Mouse (Mus musculus) neutrophil, adult 65 days (primary cell): ENCODE measurements around the gene Ngdn. TPM values are rescaled to one million over a fixed set of nuclear protein-coding genes. Genes with fewer than 3 reads are reported as not detected.

Experiments
- total RNA-seq: library from RNA; stranded (reverse); gene quantifications from 2 replicates; pipeline ENCODE4 v1.2.4, GENCODE M21; 2023

Gene Ngdn
- 56.7 and 62.3 TPM in 2 replicates for total RNA-seq

GRCm38 (mm10) chr14:55014991-55015766, at the start of gene Ngdn:
Ngdn (plus strand) TSS chr14:55015454.

DNA sequence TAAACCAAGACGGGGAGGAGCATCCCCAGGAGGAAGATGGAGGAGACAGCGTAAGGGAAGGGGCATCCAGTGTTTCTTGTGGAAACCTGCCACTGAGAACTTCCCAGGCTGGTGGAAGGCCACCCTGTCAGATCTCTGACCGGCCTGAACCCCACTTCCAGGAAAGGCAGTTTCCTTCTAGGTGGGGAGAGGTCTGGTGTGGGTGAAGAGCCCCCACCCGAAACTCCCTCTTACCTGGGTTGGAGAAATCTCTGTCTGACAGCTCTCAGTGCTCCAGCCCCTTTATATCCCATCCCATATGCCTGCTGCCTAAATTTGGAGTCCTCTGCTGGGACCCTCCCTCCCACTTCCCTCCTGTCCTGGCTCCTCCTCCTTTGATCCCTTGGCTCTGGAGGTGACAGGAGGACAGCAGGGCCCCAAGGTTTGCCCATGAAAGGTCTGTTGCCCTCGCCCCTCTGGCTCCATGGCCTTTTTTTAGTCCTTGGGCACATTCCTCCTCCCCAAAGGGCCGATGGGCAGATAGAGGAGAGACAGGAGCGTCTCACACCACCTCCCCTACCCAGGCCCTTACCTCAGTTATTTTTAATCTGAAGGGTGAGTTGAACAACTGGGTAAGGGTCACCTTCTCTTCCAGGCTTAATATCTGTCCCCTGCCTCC, 48.8 kb upstream of the Ngdn start, which contains the start of gene Myh6:
TSS of gene Myh6 (minus strand) at position 608 of the 658 bp plus-strand sequence.

GRCm38 (mm10) chr14:54976633-54977032, 38.6 kb upstream of the Ngdn start, which contains the start of gene Gm17428:
Gm17428 (plus strand) TSS chr14:54976933.

GRCm38 (mm10) chr14:54994136-54994868, 21.0 kb upstream of the Ngdn start, which contains the start of gene Myh7:
Myh7 (minus strand) TSS chr14:54994626.

Other genes starting within 250 kb of the Ngdn start
- gene Slc7a8, start 233.5 kb upstream of the Ngdn start, total RNA-seq: 2.7 and 3.4 TPM in 2 replicates
- not detected in 2 replicates for gene Rnf212b, start 201.3 kb upstream of the Ngdn start, total RNA-seq
- gene Homez, start 144.5 kb upstream of the Ngdn start, total RNA-seq: 7.4 and 9.4 TPM in 2 replicates
- 1.4 and 1.8 TPM in 2 replicates for gene Ppp1r3e, start 137.9 kb upstream of the Ngdn start, total RNA-seq
- gene Bcl2l2, start 132.1 kb upstream of the Ngdn start, total RNA-seq: 5.9 and 9.7 TPM in 2 replicates
- 1.8 and 1.9 TPM in 2 replicates for gene Gm20521, start 132.0 kb upstream of the Ngdn start, total RNA-seq
- gene Pabpn1, start 123.0 kb upstream of the Ngdn start, total RNA-seq: 133 and 150 TPM in 2 replicates
- gene Slc22a17, start 102.3 kb upstream of the Ngdn start, total RNA-seq: 0.32 and 0.51 TPM in 2 replicates
- gene Efs, start 89.3 kb upstream of the Ngdn start, total RNA-seq: not detected in 2 replicates
- not detected in 2 replicates for gene Il25, start 82.8 kb upstream of the Ngdn start, total RNA-seq
- gene Cmtm5, start 79.2 kb upstream of the Ngdn start, total RNA-seq: not detected in 2 replicates
- not detected in 2 replicates for gene Myh6, start 48.5 kb upstream of the Ngdn start, total RNA-seq
- gene Gm17428, start 38.5 kb upstream of the Ngdn start, total RNA-seq: not detected in 2 replicates
- gene Myh7, start 20.8 kb upstream of the Ngdn start, total RNA-seq: not detected in 2 replicates
- gene Zfhx2, start 76.9 kb downstream of the Ngdn start, total RNA-seq: 1.1 and 1.4 TPM in 2 replicates
- 2.2 and 2.6 TPM in 2 replicates for gene Thtpa, start 79.3 kb downstream of the Ngdn start, total RNA-seq
- 39.9 and 41.1 TPM in 2 replicates for gene Ap1g2, start 91.1 kb downstream of the Ngdn start, total RNA-seq
- not detected in 2 replicates for gene Jph4, start 101.5 kb downstream of the Ngdn start, total RNA-seq
- gene Dhrs2, start 206.6 kb downstream of the Ngdn start, total RNA-seq: not detected in 2 replicates